7 mouse cellular contexts compared by ENCODE assay signal in genomic region chr11:75290566-75291271, GRCm38 (mm10). TPM values are rescaled to one million over a fixed set of nuclear protein-coding genes. Genes with fewer than 3 reads are reported as not detected.
DNase-seq lines count a peak whose midpoint lies in the region; ATAC-seq and TF ChIP-seq lines count a peak whose summit lies in the region.

No protein-coding gene starts in this region.

- intact Hi-C loops in left cerebral cortex, adult 2 months (cut with DNase I) = loop anchor here (1.0 to 5.0 kb wide), 3 partner anchors 97 to 308 kb away; partner anchors contain the start of gene Rtn4rl1

- TF ChIP-seq POLR2A in cortical plate, adult 2 months (IDR thresholded peaks at IDR 0.05; ENCODE audit: extremely low read depth, insufficient read depth, low read length) = no peak

- no peaks in the 10 kb centered on the region for H3K36me3 ChIP-seq in midbrain, embryonic 11.5 days (ENCODE audit: control insufficient read depth, insufficient read depth, low read length)

- peaks cover 11% of the 10 kb centered on the region for H3K4me1 ChIP-seq in cortical plate, adult 2 months (ENCODE audit: control insufficient read depth, insufficient read depth, low read length)
- H3K4me1 ChIP-seq in midbrain, embryonic 11.5 days (ENCODE audit: control insufficient read depth, insufficient read depth, low read length) = peaks cover 20% of the 10 kb centered on the region

- H3K9me3 ChIP-seq in midbrain, embryonic 11.5 days (ENCODE audit: control insufficient read depth, low read length) = no peaks in the 10 kb centered on the region

- H3K4me2 ChIP-seq in midbrain, embryonic 11.5 days = peak overlapping the region; percentile 35

- H3K4me3 ChIP-seq in cortical plate, adult 2 months (ENCODE audit: insufficient read depth, low read length) = no peak overlapping the region
- no peak overlapping the region for H3K4me3 ChIP-seq in left cerebral cortex, adult 2 months
- no peak overlapping the region for H3K4me3 ChIP-seq in midbrain, embryonic 11.5 days (ENCODE audit: low read depth, low read length)

- 0 out of 2 replicates have a peak, but pooled peaks cover 2% of the 10 kb centered on the region for H3K27me3 ChIP-seq in midbrain, embryonic 11.5 days (ENCODE audit: control insufficient read depth, insufficient read depth, low read length)

- TF ChIP-seq CTCF in cortical plate, adult 2 months (IDR thresholded peaks at IDR 0.05; ENCODE audit: extremely low read depth, insufficient read depth, low read length) = peak; percentile 91
- peak; percentile 96 for TF ChIP-seq CTCF in left cerebral cortex, adult 2 months (IDR thresholded peaks at IDR 0.05)

- 19% methylated on average over 6 of the region's 6 CpGs for WGBS in midbrain, embryonic 11.5 days

- H3K9ac ChIP-seq in midbrain, embryonic 11.5 days (ENCODE audit: low read length) = peak overlapping the region; percentile 51; the same call in 1 of the 2 replicates

- ATAC-seq in activated CD4-positive, CD25-positive, alpha-beta regulatory T cell, adult 4 months = peak; percentile 52
- peak; percentile 79 for ATAC-seq in midbrain, embryonic 11.5 days (ENCODE audit: low FRiP score)

- H3K27ac ChIP-seq in cortical plate, adult 2 months (ENCODE audit: insufficient read depth, low read length) = no peak overlapping the region
- peak overlapping the region; percentile 63 for H3K27ac ChIP-seq in left cerebral cortex, adult 2 months
- peak overlapping the region; percentile 22 for H3K27ac ChIP-seq in midbrain, embryonic 11.5 days (ENCODE audit: low read depth, low read length)

- peak; percentile 84 for DNase-seq in gastrocnemius, postnatal 10 days
- peak; percentile 93 for DNase-seq in hindlimb bud, embryonic 11.5 days (ENCODE audit: extremely low spot score, low read depth, low spot score)
- peak; percentile 89 to 96 for DNase-seq in left cerebral cortex, adult 2 months (ENCODE audit: extremely low spot score in 1 of 2, low spot score in 2 of 2)
- peak; percentile 100 for DNase-seq in midbrain, embryonic 11.5 days (ENCODE audit: low spot score, missing footprints)
- DNase-seq in skeletal muscle tissue, adult 2 months (ENCODE audit: low read depth, low spot score) = peak; percentile 63

RNA-seq across cellular contexts. Expression of gene Rpa1, which starts 57.4 kb away (rescaled TPM):
- 100 to 1,000 TPM; 209 to 263 TPM for polyA plus RNA-seq in activated CD4-positive, CD25-positive, alpha-beta regulatory T cell, adult 4 months (2017; shearing (Covaris generic))
- 31.6 and 36.1 TPM in 2 replicates for polyA plus RNA-seq in cortical plate, adult 2 months (2012; rRNA removed)
- total RNA-seq in gastrocnemius, postnatal 10 days (2021) = 10 to 100 TPM; 56.8 to 59.3 TPM
- total RNA-seq in left cerebral cortex, adult 2 months (2021) = 10 to 100 TPM; 41.9 to 42.3 TPM
- polyA plus RNA-seq in midbrain, embryonic 11.5 days (2014; fragmentation: Nextera tagmentation; extraction: Ambion mirVana) = 124 and 126 TPM in 2 replicates

RNA-seq across cellular contexts. Expression of gene Smyd4, which starts 57.5 kb away (rescaled TPM):
- 10 to 100 TPM; 14.0 to 18.7 TPM for polyA plus RNA-seq in activated CD4-positive, CD25-positive, alpha-beta regulatory T cell, adult 4 months (2017; shearing (Covaris generic))
- polyA plus RNA-seq in cortical plate, adult 2 months (2012; rRNA removed) = 9.5 and 10.0 TPM in 2 replicates
- 1 to 10 TPM; 6.1 to 6.6 TPM for total RNA-seq in gastrocnemius, postnatal 10 days (2021)
- 10 to 100 TPM; 15.0 to 16.5 TPM for total RNA-seq in left cerebral cortex, adult 2 months (2021)
- polyA plus RNA-seq in midbrain, embryonic 11.5 days (2014; fragmentation: Nextera tagmentation; extraction: Ambion mirVana) = 11.6 and 13.1 TPM in 2 replicates
